In the genomic region with DNA sequence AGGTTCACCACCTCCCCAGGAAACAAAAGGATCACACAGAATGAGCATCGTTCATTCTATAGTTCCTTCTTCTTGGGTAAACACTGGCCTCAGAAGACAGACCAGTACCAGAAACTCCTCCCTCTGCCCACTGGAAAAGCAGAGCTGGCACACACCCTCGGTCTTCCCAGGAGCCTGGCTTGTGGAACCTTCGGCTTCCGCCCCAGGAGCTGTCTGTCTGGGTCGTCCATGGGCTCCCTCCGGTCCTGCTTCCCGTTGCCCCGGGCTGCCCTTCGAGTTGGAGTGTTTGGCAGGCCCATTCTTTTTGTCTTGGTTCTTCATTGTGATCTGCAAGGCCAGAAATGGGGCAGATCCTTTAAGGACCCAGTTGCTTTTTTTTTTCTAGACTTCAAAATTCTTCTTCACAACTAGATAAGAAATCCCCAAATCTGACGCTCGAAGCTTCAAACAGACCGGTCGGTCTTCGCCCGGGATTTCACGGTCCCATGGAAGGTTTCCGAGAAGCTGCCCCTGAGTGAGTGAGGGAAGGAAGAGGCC, we compare ENCODE assay signal across 8 mouse cellular contexts. TPM values are rescaled to one million over a fixed set of nuclear protein-coding genes. Genes with fewer than 3 reads are reported as not detected.
DNase-seq lines count a peak whose midpoint lies in the region; ATAC-seq and TF ChIP-seq lines count a peak whose summit lies in the region.

No protein-coding gene starts in this region.

- peak overlapping the region; percentile 81 for H3K4me2 ChIP-seq in forebrain, embryonic 16.5 days (ENCODE audit: low read length)
- peak overlapping the region; percentile 90 for H3K4me2 ChIP-seq in intestine, embryonic 14.5 days (ENCODE audit: low read length)
- H3K4me2 ChIP-seq in liver, postnatal 0 days (ENCODE audit: low read depth, low read length) = peak overlapping the region; percentile 96

- no peak for TF ChIP-seq CTCF in liver, postnatal 0 days (IDR thresholded peaks at IDR 0.05; ENCODE audit: low read depth)

- peak; percentile 14 for DNase-seq in gastrocnemius, adult 18-20 months (ENCODE audit: low spot score)
- DNase-seq in gastrocnemius, postnatal 36 days = no peak
- peak; percentile 63 for DNase-seq in cerebellum, adult 18-20 months
- no peak for DNase-seq in intestine, embryonic 14.5 days (ENCODE audit: low spot score)
- DNase-seq in liver, postnatal 0 days = peak; percentile 41
- peak; percentile 26 for DNase-seq in ovary, adult 18-20 months (ENCODE audit: low spot score)
- DNase-seq in frontal cortex, postnatal 14 days (ENCODE audit: low spot score in 2 of 2) = no peak

- H3K4me1 ChIP-seq in forebrain, embryonic 16.5 days (replicated peaks; ENCODE audit: control insufficient read depth, insufficient read depth, low read length) = peaks cover 30% of the 10 kb centered on the region
- peaks cover 21% of the 10 kb centered on the region for H3K4me1 ChIP-seq in intestine, embryonic 14.5 days (replicated peaks; ENCODE audit: control insufficient read depth, insufficient read depth, low read length)
- H3K4me1 ChIP-seq in liver, postnatal 0 days (ENCODE audit: insufficient read depth) = peaks cover 19% of the 10 kb centered on the region

- peak overlapping the region; percentile 71 for H3K9ac ChIP-seq in forebrain, embryonic 16.5 days (replicated peaks; ENCODE audit: low read depth, low read length)
- peak overlapping the region; percentile 59 for H3K9ac ChIP-seq in intestine, embryonic 14.5 days (ENCODE audit: low read length)
- H3K9ac ChIP-seq in liver, postnatal 0 days (replicated peaks) = peak overlapping the region; percentile 70

- ATAC-seq in forebrain, embryonic 16.5 days = 0 out of 2 replicates have a peak, but pooled peaks have one; percentile 4
- no peak for ATAC-seq in intestine, embryonic 14.5 days (replicated peaks; ENCODE audit: low FRiP score, low TSS enrichment, low read depth)
- ATAC-seq in liver, postnatal 0 days = no peak

- WGBS in forebrain, embryonic 16.5 days = 2% methylated on average over 17 of the region's 17 CpGs
- WGBS in intestine, embryonic 14.5 days = 4% methylated on average over 17 of the region's 17 CpGs
- 4% methylated on average over 17 of the region's 17 CpGs for WGBS in liver, postnatal 0 days (ENCODE audit: insufficient replicate concordance)

- no peaks in the 10 kb centered on the region for H3K27me3 ChIP-seq in forebrain, embryonic 16.5 days (replicated peaks; ENCODE audit: control insufficient read depth, insufficient read depth, low read length)
- no peaks in the 10 kb centered on the region for H3K27me3 ChIP-seq in intestine, embryonic 14.5 days (replicated peaks; ENCODE audit: control insufficient read depth, insufficient read depth, low read length)
- H3K27me3 ChIP-seq in liver, postnatal 0 days (ENCODE audit: insufficient read depth, low read length) = no peaks in the 10 kb centered on the region

- peaks cover 18% of the 10 kb centered on the region; the same call in 1 of the 2 replicates for H3K36me3 ChIP-seq in forebrain, embryonic 16.5 days (ENCODE audit: control insufficient read depth, insufficient read depth)
- peaks cover 58% of the 10 kb centered on the region for H3K36me3 ChIP-seq in intestine, embryonic 14.5 days (ENCODE audit: control insufficient read depth, insufficient read depth, low read length)
- H3K36me3 ChIP-seq in liver, postnatal 0 days (replicated peaks; ENCODE audit: insufficient read depth, low read length) = peaks cover 41% of the 10 kb centered on the region

- no peaks in the 10 kb centered on the region for H3K9me3 ChIP-seq in forebrain, embryonic 16.5 days (ENCODE audit: control insufficient read depth, low read length)
- H3K9me3 ChIP-seq in intestine, embryonic 14.5 days (ENCODE audit: control insufficient read depth, low read length) = no peaks in the 10 kb centered on the region
- no peaks in the 10 kb centered on the region for H3K9me3 ChIP-seq in liver, postnatal 0 days (ENCODE audit: low read length)

- peak overlapping the region; percentile 67 for H3K4me3 ChIP-seq in forebrain, embryonic 16.5 days (replicated peaks; ENCODE audit: low read length)
- peak overlapping the region; percentile 67 for H3K4me3 ChIP-seq in intestine, embryonic 14.5 days (ENCODE audit: low read depth, low read length)
- peak overlapping the region; percentile 75 for H3K4me3 ChIP-seq in liver, postnatal 0 days (ENCODE audit: low read depth, low read length)

- intact Hi-C loops in gastrocnemius, postnatal 36 days (cut with DNase I) = no loop called here

- H3K27ac ChIP-seq in forebrain, embryonic 16.5 days (ENCODE audit: low read length) = peak overlapping the region; percentile 86
- H3K27ac ChIP-seq in intestine, embryonic 14.5 days (ENCODE audit: low read depth) = peak overlapping the region; percentile 87
- H3K27ac ChIP-seq in liver, postnatal 0 days (ENCODE audit: low read depth) = peak overlapping the region; percentile 81

- no peak for TF ChIP-seq EP300 in liver, postnatal 0 days (IDR thresholded peaks at IDR 0.05; ENCODE audit: low read depth)

RNA-seq across cellular contexts. Expression of a gene that starts 0.7 kb away (rescaled TPM):
- total RNA-seq in gastrocnemius, adult 18-20 months (2021) = 10 to 100 TPM; 17.4 to 18.6 TPM
- 10 to 100 TPM; 15.2 to 17.2 TPM for total RNA-seq in gastrocnemius, postnatal 36 days (2021)
- polyA plus RNA-seq in forebrain, embryonic 16.5 days (2015; fragmentation: Nextera tagmentation; extraction: Ambion mirVana) = 68.1 and 72.8 TPM in 2 replicates
- polyA plus RNA-seq in intestine, embryonic 14.5 days (2014; fragmentation: Nextera tagmentation; extraction: Ambion mirVana) = 81.7 and 92.8 TPM in 2 replicates
- polyA plus RNA-seq in liver, postnatal 0 days (2015; fragmentation: Nextera tagmentation; extraction: Ambion mirVana) = 12.5 and 14.0 TPM in 2 replicates

RNA-seq across cellular contexts. Expression of a gene that starts 16.4 kb away (rescaled TPM):
- total RNA-seq in gastrocnemius, adult 18-20 months (2021) = 10 to 100 TPM; 28.7 to 29.2 TPM
- 10 to 100 TPM; 41.0 to 44.5 TPM for total RNA-seq in gastrocnemius, postnatal 36 days (2021)
- polyA plus RNA-seq in forebrain, embryonic 16.5 days (2015; fragmentation: Nextera tagmentation; extraction: Ambion mirVana) = 109 and 133 TPM in 2 replicates
- 43.1 and 45.5 TPM in 2 replicates for polyA plus RNA-seq in intestine, embryonic 14.5 days (2014; fragmentation: Nextera tagmentation; extraction: Ambion mirVana)
- polyA plus RNA-seq in liver, postnatal 0 days (2015; fragmentation: Nextera tagmentation; extraction: Ambion mirVana) = 13.1 and 15.7 TPM in 2 replicates

RNA-seq across cellular contexts. Expression of a gene that starts 21.3 kb away (rescaled TPM):
- total RNA-seq in gastrocnemius, adult 18-20 months (2021) = 1 to 10 TPM; 7.4 to 8.8 TPM
- 1 to 10 TPM; 6.5 to 9.8 TPM for total RNA-seq in gastrocnemius, postnatal 36 days (2021)
- polyA plus RNA-seq in forebrain, embryonic 16.5 days (2015; fragmentation: Nextera tagmentation; extraction: Ambion mirVana) = 30.7 and 37.0 TPM in 2 replicates
- polyA plus RNA-seq in intestine, embryonic 14.5 days (2014; fragmentation: Nextera tagmentation; extraction: Ambion mirVana) = 26.2 and 26.4 TPM in 2 replicates
- polyA plus RNA-seq in liver, postnatal 0 days (2015; fragmentation: Nextera tagmentation; extraction: Ambion mirVana) = 5.2 and 8.2 TPM in 2 replicates

RNA-seq across cellular contexts. Expression of a gene that starts 26.1 kb away (rescaled TPM):
- under 1 TPM; 0.71 to 0.84 TPM for total RNA-seq in gastrocnemius, adult 18-20 months (2021)
- under 1 TPM; 0.51 to 0.62 TPM for total RNA-seq in gastrocnemius, postnatal 36 days (2021)
- 2.6 and 4.0 TPM in 2 replicates for polyA plus RNA-seq in forebrain, embryonic 16.5 days (2015; fragmentation: Nextera tagmentation; extraction: Ambion mirVana)
- polyA plus RNA-seq in intestine, embryonic 14.5 days (2014; fragmentation: Nextera tagmentation; extraction: Ambion mirVana) = 2.6 and 3.7 TPM in 2 replicates
- polyA plus RNA-seq in liver, postnatal 0 days (2015; fragmentation: Nextera tagmentation; extraction: Ambion mirVana) = 0.54 and 0.71 TPM in 2 replicates

RNA-seq across cellular contexts. Expression of a gene that starts 32.4 kb away (rescaled TPM):
- total RNA-seq in gastrocnemius, adult 18-20 months (2021) = 10 to 100 TPM; 74.1 to 78.0 TPM
- total RNA-seq in gastrocnemius, postnatal 36 days (2021) = 10 to 100 TPM; 64.5 to 67.4 TPM
- polyA plus RNA-seq in forebrain, embryonic 16.5 days (2015; fragmentation: Nextera tagmentation; extraction: Ambion mirVana) = 16.4 and 17.9 TPM in 2 replicates
- polyA plus RNA-seq in intestine, embryonic 14.5 days (2014; fragmentation: Nextera tagmentation; extraction: Ambion mirVana) = 13.3 and 13.4 TPM in 2 replicates
- polyA plus RNA-seq in liver, postnatal 0 days (2015; fragmentation: Nextera tagmentation; extraction: Ambion mirVana) = 3.3 and 3.7 TPM in 2 replicates

Comparison
In these comparisons a context has a peak if more than half of its experiments do, and no peak if none do; other contexts are left out.
1. DNase-seq: peak in gastrocnemius, adult 18-20 months (single experiment), cerebellum, adult 18-20 months (2 of 2), liver, postnatal 0 days (single experiment) and ovary, adult 18-20 months (single experiment); none in gastrocnemius, postnatal 36 days (0 of 2), intestine, embryonic 14.5 days (single experiment) and frontal cortex, postnatal 14 days (0 of 2).
2. Peak in every context shown above with its lines, with median percentiles within 50 percentile points of each other: H3K27ac ChIP-seq, H3K4me2 ChIP-seq, H3K4me3 ChIP-seq and H3K9ac ChIP-seq.